Mouse (Mus musculus): ENCODE data around the gene Pdlim7.

The Pdlim7 gene

GRCm38 (mm10) chr13:55513111-55513748 lies at the start of gene Pdlim7:
Gene Pdlim7 (minus strand): TSS chr13:55513676.
- peak; percentile 71 for ATAC-seq (ENCODE audit: insufficient number of reproducible peaks, low FRiP score, low TSS enrichment)

DNA sequence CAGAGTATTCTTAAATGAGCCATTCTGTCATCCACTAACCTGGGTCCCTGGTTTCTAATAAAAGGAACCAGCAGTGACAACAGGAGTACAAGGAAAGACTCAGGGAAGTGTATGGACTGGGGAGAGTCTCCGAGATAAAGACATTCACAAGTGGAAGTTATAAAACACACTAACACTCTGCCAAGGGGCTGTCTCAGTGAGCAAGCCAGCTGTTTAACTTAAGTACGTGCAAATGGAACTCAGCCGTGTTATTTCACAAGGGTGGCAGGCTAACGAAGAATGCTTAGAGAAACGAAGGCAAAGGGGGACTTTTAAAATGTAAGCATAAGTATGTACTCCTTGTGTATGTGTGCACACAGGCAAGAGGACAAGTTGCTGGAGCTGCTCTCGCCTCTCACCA lies 44.0 kb upstream of the Pdlim7 start:
- ATAC-seq (ENCODE audit: insufficient number of reproducible peaks, low FRiP score, low TSS enrichment) = no peak

GRCm38 (mm10) chr13:55555921-55556320 lies 42.4 kb upstream of the Pdlim7 start:
- ATAC-seq (ENCODE audit: insufficient number of reproducible peaks, low FRiP score, low TSS enrichment) = no peak

DNA sequence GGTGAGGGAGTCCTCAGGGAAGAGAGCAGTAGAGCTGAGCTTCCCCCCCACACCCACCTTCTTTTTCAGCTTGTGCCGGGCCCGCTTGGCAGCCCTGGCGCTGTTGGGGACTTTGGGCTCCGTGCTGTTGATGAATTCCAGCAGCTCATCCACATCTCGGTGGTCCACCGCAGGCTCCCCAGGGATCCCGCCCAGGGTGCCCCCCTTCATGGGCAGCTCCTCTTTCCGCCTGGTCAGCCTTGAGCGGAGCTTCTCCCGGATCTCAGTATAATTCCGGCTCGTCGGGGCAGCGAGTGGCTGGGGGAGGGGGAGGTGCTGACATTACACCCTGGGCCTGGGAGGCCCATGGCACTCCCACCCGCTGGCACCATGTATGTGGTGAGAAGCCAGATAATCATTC lies 35.6 kb upstream of the Pdlim7 start:
- ATAC-seq (ENCODE audit: insufficient number of reproducible peaks, low FRiP score, low TSS enrichment) = no peak

- ATAC-seq (ENCODE audit: insufficient number of reproducible peaks, low FRiP score, low TSS enrichment) = no peak
Measured at GRCm38 (mm10) chr13:55548426-55548825, 35.0 kb upstream of the Pdlim7 start.

GRCm38 (mm10) chr13:55547916-55548315 lies 34.4 kb upstream of the Pdlim7 start:
- ATAC-seq (ENCODE audit: insufficient number of reproducible peaks, low FRiP score, low TSS enrichment) = no peak

GRCm38 (mm10) chr13:55544792-55545191 lies 31.3 kb upstream of the Pdlim7 start:
- ATAC-seq (ENCODE audit: insufficient number of reproducible peaks, low FRiP score, low TSS enrichment) = no peak

DNA sequence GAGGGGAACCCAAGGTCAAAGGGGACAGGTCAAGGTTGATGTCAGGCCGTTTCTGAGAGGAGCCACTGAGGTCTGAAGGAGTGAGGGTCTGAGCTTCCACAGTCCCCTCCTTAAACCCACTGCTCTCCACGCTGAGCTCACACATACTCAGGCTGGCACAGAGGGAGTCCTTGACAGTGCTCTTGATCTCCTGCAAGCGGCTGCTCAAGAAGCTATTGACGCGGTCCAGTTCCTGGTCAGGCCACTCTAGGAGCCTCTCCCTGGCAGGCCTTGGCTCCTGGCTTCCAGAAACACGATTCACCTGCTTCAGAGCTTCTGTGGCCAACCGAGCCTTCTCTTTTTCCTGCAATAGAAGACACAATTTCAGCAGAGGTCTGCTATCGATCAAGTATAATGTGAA lies 30.0 kb upstream of the Pdlim7 start:
- ATAC-seq (ENCODE audit: insufficient number of reproducible peaks, low FRiP score, low TSS enrichment) = no peak

- no peak for ATAC-seq (ENCODE audit: insufficient number of reproducible peaks, low FRiP score, low TSS enrichment)
Measured at GRCm38 (mm10) chr13:55542891-55543290, 29.4 kb upstream of the Pdlim7 start.

- no peak for ATAC-seq (ENCODE audit: insufficient number of reproducible peaks, low FRiP score, low TSS enrichment)
Measured at GRCm38 (mm10) chr13:55540933-55541332, 27.5 kb upstream of the Pdlim7 start.

GRCm38 (mm10) chr13:55536194-55537175 lies 23.0 kb upstream of the Pdlim7 start, which contains the start of gene Ddx41:
Gene Ddx41 (minus strand): TSS chr13:55536658.
- peak; percentile 92 for ATAC-seq (ENCODE audit: insufficient number of reproducible peaks, low FRiP score, low TSS enrichment)

- no peak for ATAC-seq (ENCODE audit: insufficient number of reproducible peaks, low FRiP score, low TSS enrichment)
Measured at GRCm38 (mm10) chr13:55535796-55536193, 22.3 kb upstream of the Pdlim7 start.

- ATAC-seq (ENCODE audit: insufficient number of reproducible peaks, low FRiP score, low TSS enrichment) = no peak
Measured at GRCm38 (mm10) chr13:55535191-55535590, 21.7 kb upstream of the Pdlim7 start.

DNA sequence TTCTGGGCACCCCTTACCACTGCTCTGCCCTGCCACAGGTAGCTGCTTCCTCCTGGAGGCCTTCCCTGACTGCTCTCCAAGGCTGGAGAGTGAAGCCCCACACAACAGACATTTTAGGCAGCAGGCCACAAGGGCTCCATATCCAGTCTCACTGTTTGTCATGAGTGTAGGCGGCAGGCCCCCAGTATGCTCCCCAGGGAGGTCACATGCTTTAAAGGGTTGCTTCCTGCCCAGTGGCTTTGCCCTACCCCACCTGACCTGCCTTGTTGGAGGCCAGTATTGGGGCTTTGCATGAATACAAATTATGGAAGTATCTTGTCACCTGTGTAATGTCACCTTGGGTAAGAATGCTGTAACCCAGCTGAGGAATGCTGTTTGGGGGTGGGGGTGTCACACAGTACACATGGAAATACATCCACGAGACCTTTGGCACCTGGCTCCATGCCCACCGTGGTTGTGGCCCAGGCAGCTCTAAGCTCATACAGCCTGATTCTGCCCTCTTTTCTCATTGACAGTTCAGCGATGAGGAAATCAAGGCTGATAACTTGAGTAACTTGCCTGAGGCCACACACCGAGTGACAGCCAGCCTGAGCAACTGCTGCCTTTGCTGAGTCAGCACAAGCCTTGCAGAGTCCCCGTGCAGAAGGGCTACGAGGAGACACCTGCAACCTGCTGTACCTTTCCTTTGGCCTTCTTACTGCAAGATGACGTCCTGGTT lies 15.9 kb upstream of the Pdlim7 start, which contains the start of gene Dok3:
TSS of gene Dok3 (minus strand) at position 99 of the 718 bp plus-strand sequence.
- no peak for ATAC-seq (ENCODE audit: insufficient number of reproducible peaks, low FRiP score, low TSS enrichment)

DNA sequence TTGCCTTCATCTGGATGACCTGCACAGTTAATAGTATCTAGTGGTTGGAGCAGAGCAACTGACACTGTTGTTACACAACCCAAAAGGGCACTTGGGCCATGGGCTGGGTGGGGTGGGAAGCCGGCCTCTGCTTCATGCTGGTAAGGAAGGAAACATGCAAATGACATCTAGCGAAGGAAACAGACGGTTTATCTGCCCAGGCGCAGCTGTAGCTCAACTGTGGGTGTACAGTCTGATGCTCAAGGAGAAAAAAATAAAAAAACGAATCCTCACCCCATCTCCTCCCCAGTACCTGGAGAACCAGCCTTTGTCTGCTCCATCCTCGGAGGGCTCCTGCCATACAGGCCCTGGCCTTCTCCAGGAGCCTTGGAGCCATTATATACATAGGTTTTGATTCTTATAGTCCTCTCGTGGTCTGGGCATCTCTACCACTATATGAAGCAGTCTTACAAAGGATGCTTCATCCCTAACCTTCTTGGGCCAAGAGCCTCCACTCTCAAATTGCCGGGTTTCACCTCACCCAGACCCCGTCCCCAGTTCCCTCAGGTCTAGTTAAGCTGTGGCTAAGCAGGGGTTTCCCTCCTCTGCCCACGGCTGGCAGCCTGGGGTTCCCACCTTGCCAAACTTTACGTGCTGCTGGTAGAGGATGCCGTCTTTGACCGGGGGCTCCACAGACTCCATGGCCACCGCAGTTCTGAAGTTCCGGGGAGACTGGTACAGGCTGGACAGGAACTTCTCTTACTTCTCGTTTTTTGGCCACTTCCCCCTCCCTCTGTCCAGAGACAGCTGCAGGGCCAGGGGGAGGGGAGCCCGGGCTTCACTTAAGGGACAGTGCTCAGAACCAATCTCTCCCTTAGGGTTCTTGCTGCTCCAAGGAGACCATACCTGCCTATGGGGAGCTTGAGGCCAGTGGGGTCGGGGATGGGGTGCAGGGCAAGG lies 14.6 kb upstream of the Pdlim7 start:
- no peak for ATAC-seq (ENCODE audit: insufficient number of reproducible peaks, low FRiP score, low TSS enrichment)

DNA sequence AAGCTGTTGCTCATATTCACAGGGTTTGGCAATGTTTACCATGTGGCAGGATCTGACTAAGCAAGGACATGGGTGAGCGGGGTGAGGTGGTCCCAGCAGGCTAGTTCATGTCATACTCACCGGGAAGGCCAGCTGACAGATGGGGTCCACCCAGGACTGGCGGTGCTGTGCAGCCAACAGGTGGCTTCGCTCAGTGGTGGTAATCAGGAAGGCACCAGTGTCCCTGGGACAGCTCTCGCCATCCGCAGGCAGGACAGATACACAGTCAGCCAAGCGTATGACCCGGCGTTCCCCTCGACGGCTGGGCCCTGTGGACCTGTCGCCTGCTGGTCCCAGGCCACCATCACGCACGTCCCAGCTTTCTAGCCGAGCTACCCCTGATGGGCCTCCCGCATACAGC lies 13.7 kb upstream of the Pdlim7 start:
- no peak for ATAC-seq (ENCODE audit: insufficient number of reproducible peaks, low FRiP score, low TSS enrichment)

DNA sequence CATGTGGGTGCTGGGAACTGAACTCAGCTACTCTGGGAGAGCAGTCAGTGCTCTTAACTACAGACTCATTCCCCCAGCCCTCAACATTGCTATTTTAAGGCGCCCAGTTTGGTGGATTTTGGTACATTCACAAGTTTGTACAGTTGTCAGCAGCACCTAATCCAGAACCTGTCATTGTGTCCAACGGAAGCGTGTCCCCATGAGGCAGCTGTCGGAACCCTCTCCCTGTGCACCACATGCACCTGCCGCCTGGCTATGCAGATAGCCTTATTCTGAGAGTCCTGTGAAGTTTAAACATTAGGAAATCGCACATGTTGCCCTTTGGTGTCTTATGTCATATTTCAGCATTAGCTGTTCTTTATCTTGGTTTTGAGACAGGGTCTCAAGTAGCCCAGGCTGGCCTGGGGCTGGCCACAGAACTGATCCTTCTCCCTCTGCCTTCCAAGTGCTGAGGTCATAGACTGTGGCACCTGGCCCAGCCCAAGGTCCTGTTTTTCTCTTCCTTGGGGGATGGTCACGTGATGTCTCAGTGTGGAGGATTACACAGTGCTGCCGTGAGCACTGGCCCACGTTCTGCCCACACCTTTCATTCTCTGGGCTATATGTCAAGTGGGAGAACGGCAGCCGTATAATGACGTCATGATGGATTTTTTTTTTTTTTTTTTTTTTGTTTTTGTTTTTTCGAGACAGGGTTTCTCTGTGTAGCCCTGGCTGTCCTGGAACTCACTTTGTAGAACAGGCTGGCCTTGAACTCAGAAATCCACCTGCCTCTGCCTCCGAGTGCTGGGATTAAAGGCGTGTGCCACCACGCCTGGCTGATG lies 12.5 kb upstream of the Pdlim7 start:
- ATAC-seq (ENCODE audit: insufficient number of reproducible peaks, low FRiP score, low TSS enrichment) = no peak

GRCm38 (mm10) chr13:55523951-55524600 lies 10.6 kb upstream of the Pdlim7 start:
- no peak for ATAC-seq (ENCODE audit: insufficient number of reproducible peaks, low FRiP score, low TSS enrichment)

Data from cerebellum, adult (tissue).